Mouse (Mus musculus): ENCODE results near the gene Etaa1.
"Not testable (repeated sequence)": the region's sequence is repeated elsewhere in the genome, so short reads cannot be mapped to it uniquely, and the experiment has no call there.

Etaa1 gene

DNA sequence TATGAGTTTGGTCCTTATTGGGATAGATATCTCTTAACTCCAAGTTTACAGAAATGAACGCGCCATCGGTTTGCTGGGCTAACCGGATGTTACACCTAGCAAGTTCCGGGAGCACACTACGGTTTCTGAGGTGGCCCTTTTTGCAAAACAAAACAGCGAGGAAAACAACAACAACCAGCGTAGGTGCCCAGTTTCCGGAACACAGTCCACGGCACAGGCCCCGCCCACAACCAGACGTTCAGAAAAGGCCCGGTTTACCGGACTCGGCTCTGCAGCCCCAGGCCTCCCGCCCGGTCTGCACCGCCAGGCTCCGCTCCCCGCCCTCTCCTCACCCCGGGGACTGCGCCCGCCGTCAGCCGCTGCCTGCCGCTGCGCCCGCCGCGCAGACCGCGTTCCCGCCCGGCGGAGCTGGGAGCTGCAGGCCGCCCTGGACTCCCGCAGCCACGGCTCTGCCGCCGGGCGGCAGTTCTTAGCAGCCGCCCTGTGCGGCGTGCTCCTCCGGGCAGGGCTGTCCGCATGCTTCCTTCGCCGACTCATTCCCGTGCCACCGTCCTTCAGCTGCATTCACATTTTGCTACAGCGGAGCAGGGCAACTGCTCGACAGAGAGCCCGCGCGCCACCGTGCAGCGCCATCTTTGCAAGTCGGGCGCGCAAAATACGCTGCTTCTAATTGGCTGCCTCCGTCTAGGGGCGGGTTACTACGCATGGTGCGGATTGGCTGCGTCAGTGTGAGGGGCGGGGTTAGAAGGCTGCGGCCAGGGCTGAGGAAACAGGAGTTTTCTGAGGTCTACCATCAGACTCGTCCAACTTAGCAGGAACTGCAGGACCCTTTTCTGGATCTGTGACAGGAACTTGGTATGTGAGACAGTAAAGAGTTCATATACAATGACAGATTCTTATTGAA, at the start of gene Etaa1:
TSS of gene Etaa1 (minus strand) at position 645 of the 904 bp plus-strand sequence.
- DNase-seq (ENCODE audit: low spot score), result peak; percentile 97

DNA sequence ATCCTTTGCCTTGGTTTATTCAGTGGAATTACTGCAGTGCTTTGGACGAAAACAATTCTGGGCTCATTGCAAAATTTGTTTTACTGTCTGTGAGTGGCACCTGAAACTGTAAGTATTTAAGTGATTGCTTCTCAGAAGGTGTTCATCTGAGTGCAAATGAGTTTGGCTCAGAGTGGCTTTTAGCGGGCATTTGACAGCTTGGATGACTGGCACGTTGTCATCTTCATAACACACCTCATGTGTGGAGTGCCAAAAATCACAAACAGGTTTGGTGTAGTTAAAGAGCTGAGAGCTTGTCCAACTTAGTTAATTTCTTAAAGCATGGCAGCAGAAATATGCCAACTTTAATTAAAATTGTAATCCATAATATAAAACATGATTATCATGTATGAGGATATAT, 40.5 kb upstream of the Etaa1 start:
- DNase-seq (ENCODE audit: low spot score), result no peak

DNA sequence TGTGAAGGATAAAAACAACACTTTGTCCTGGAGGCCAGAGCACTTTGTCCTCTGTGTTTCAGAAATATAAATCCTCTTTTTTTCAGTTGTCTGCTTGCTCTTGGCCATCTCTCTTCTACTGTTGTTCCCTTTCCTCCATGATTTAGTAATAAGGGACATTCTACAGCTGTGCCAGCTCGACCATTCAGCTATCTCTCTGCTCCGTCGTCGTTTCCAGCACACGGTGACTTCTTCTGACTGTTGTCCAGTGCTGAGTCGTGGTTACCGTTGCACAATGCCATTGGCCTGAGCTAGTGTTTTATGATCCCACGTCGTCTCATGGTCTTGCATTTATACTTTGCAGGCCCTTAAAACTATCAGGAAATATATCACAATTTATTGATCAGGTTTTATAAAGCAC, 38.6 kb upstream of the Etaa1 start:
- no peak for DNase-seq (ENCODE audit: low spot score)

DNA sequence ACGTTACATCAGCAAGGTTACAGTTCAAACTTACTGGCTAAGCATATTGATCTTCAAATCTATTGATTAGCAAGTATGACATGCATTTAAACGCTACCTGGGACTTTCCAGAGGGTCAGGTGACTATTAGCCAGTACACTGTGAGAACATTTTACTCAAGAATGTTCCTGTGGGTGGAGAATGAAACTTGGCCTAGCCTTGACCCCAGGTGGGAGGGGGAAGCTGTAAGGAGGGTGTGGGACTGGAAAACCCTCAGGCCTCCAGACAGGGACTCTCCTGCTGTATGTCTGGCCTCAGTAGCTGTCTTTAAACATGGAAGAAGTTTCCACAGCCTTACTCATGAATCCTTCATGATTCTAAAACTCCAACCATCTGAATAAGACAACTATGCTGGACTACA, 29.7 kb upstream of the Etaa1 start:
- no peak for DNase-seq (ENCODE audit: low spot score)

DNA sequence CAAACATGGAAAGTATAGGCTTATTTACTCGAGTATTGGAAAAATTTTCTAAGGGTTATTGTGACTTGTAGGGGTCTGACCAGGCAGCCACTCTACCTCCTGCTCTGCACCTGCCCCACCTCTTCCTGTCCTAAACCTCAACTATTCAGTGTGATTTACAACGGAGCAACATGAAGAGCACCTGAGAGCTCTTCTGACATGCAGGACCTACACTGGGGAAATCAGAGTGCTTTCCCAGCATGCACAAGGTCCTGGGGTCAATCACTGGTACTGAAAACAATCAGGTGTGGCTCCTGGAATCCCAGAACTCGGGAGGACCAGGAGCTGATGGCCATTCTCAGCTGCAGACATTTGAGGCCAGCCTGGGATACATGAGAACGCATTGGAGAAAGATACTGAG, 27.6 kb upstream of the Etaa1 start:
- no peak for DNase-seq (ENCODE audit: low spot score)

DNA sequence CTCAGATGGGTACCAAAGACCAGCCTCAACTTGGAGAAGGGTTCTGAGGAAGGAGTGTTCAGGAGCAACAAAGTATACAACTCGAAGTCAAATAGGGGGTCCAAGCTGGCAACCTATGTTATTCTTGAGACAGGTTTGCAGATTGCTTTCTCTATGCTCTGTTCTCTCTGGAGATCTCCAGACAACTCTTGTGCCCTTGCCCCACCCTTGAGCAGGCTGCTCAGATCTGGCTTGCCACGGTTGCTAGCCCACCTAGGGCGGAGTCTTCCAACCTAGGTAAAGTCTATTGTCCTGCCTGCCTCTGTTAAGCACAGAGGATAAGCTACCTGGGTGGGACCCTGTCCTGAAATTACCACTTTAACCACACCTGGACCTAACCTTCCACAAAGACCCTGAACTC, 21.9 kb upstream of the Etaa1 start:
- no peak for DNase-seq (ENCODE audit: low spot score)

DNA sequence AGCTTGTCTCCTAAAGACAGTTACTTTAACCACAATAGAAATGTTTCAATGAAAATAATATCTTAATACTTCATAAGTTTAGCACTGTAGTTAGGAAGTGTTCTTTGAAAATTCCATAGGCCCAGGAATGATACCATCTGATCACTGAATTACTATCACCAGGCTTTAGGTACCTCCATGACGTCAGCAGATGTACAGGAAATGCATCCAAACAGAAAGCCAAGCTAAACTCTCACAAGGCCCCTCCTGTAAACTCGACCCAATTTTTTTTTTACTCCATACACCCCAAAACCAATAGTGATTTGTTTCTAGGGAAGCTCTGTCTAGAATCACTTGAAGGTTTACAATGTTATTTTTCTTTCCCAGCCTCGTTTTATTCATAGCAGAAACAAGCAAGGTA, 884 bp downstream of the Etaa1 start:
- no peak for DNase-seq (ENCODE audit: low spot score)

DNA sequence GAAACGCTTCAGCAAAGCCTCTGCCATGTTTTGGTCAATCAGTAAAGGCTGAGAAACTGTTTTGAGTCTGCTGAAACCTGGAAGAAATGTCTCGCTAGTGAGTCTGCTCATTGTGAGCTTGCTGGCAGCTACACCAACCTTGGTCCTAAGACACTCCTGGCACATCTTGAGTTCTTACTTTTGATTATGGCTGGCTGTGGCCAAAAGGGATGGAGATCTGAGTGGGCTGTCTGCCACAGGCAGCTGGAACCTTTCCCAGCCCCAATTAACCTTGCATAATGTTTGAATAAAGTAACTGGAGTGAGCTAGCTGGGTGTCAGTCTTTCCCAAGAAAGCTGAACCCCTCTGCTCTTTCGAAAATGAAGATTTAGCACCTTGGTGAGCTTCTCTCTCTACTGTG, 2.3 kb downstream of the Etaa1 start:
- no peak for DNase-seq (ENCODE audit: low spot score)

DNA sequence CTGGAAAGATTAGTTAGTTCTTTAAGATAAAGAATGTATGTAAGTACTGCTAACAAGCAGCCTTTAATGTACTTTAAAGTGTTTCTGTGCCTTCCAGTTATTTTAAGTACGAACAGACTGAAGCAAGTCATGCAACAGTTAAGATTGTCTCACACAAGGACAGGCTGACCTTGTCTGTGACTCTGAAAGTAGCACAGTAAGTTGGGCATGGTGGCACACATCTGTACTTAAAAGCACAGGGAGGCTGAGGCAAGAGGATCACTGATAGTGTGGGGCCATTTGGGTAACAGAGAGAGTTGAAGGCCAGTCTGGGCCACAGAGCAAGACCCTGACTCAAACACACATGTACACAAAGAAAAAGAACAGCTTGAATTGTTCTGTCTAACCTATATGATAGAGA, 14.5 kb downstream of the Etaa1 start:
- no peak for DNase-seq (ENCODE audit: low spot score)

DNA sequence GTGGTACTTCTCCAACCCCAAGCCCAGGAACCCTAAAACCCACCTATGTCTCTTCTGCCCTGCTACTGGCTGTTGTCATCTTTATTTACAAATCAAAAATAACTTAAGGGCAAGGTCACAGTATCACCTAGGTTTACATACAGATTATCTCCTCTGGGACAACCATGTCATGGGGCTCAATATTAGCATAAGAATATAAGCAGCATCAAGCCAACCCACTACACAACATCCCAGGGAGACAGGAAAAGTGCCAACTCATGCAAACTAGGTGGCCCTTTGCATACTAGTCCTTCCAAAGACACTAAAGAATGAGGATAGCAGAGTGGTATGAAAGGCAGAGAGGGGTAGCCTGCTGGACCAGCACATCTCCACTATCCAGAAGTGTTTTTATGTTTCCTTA, 15.7 kb downstream of the Etaa1 start:
- DNase-seq (ENCODE audit: low spot score), result no peak

DNA sequence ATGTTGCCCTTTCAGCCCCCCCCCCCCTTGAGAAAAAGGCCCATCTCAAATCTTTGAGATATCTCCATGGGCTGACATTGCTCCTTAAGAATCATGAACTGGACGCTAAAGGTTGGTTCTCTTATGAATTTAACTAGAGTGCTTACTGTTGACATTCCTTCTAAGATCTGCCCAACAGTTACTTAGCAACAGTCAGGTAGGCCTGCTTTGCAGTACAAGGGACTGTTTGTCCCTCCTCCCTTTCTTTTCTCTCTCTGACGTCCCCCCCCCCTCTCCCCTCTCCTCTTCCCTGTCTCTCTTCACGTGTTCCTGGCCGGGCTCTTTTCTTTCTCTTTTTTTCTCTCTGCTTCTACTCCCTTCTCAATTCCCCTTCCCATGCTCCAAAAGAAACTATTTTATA, 35.8 kb downstream of the Etaa1 start:
- no peak for DNase-seq (ENCODE audit: low spot score)

DNA sequence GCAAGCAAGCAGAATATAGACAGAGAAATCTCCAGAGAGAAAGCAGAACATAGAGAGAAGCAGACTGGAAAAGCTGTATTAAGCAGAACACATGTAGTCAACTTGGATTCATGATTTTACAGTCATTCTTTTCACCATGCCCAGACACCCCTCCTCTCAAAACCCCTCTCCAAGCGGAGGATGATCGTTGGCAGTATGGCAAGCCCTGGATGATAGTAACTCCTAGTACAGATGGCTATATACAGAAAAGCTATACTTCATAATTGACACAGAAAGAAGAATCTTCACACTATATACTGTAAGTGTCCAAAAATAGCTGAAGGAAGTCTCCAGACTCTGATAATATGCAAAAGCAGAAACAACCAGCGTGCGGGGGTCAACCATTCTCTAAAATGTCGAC, 36.6 kb downstream of the Etaa1 start:
- no peak for DNase-seq (ENCODE audit: low spot score)

DNA sequence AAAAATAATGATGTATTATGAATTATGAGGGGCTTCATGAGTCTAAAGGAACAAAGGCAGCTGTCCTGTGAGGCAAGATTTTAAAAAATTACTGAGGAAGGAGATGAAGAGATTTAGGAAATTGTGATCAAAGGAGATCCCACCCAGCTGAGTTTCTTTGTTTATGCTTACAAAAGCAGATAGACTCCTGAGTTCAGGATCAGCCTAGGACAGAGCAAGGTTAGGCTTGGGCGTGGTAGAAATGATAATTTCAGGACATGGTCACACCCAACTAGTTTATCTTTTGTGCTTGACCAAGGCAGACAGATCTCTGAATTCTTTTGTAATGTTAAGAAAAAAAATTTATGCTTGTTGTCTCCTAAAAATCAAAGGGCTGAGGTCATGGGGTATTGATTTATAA, 37.2 kb downstream of the Etaa1 start:
- DNase-seq (ENCODE audit: low spot score), result no peak

DNA sequence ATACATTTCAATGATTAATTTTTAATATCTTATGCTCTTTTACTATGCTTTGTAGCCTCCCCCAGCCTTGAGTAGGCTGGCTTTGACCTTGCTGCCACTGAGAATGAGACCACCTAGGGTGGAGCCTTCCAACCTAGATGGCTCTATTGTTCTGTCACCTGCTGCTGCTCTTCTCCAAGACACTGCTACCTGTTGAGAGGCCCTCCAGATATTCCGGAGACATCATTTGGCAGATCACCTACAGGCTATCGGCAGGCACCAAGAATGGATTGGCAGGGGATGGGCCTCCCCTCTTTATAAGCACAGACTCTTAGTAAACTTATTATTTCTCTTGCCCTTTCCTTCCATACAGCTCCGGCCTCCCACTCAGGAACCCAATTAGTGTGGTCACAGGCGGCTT, 52.7 kb downstream of the Etaa1 start:
- not testable (repeated sequence) for DNase-seq (ENCODE audit: low spot score)

Measured in retina, embryonic 14.5 days (tissue).